Mouse (Mus musculus): ENCODE results near the gene Slc45a1. TPM values are rescaled to one million over a fixed set of nuclear protein-coding genes. Genes with fewer than 3 reads are reported as not detected.

Gene Slc45a1
- polyA plus RNA-seq, 1 experiment from 2014 or later, result 10.5 TPM

GRCm38 (mm10) chr4:150653072-150653599 lies 1.2 kb upstream of the Slc45a1 start:
- H3K4me1 ChIP-seq, result peaks cover 10% of the 10 kb centered on the region
- H3K36me3 ChIP-seq (ENCODE audit: poor library complexity, severe bottlenecking), result no peaks in the 10 kb centered on the region
- ATAC-seq, result no peak
- H3K27ac ChIP-seq, result no peak overlapping the region
- 36% methylated on average over 9 of the region's 11 CpGs for WGBS
- peaks cover 26% of the 10 kb centered on the region for H3K27me3 ChIP-seq
- no peak overlapping the region for H3K9ac ChIP-seq
- no peak overlapping the region for H3K4me3 ChIP-seq
- H3K9me3 ChIP-seq (replicated peaks), result no peaks in the 10 kb centered on the region
- H3K4me2 ChIP-seq, result no peak overlapping the region

GRCm38 (mm10) chr4:150649327-150649726 lies 2.6 kb downstream of the Slc45a1 start:
- H3K9ac ChIP-seq, result no peak overlapping the region
- peaks cover 10% of the 10 kb centered on the region for H3K4me1 ChIP-seq
- 83% methylated on average over 5 of the region's 5 CpGs for WGBS
- peaks cover 17% of the 10 kb centered on the region for H3K27me3 ChIP-seq
- H3K9me3 ChIP-seq (replicated peaks), result no peaks in the 10 kb centered on the region
- no peak overlapping the region for H3K4me3 ChIP-seq
- H3K36me3 ChIP-seq (ENCODE audit: poor library complexity, severe bottlenecking), result no peaks in the 10 kb centered on the region
- no peak overlapping the region for H3K4me2 ChIP-seq
- no peak for ATAC-seq
- H3K27ac ChIP-seq, result no peak overlapping the region

GRCm38 (mm10) chr4:150644299-150644698 lies 7.7 kb downstream of the Slc45a1 start:
- no peak overlapping the region for H3K27ac ChIP-seq
- H3K4me3 ChIP-seq, result no peak overlapping the region
- H3K36me3 ChIP-seq (ENCODE audit: poor library complexity, severe bottlenecking), result peaks cover 11% of the 10 kb centered on the region; the same call in 1 of the 2 replicates
- whole genome bisulfite sequencing, result 91% methylated on average over 9 of the region's 9 CpGs
- no peak overlapping the region for H3K4me2 ChIP-seq
- no peaks in the 10 kb centered on the region for H3K9me3 ChIP-seq (replicated peaks)
- H3K4me1 ChIP-seq, result no peaks in the 10 kb centered on the region
- no peak for ATAC-seq
- no peak overlapping the region for H3K9ac ChIP-seq
- H3K27me3 ChIP-seq, result no peaks in the 10 kb centered on the region

GRCm38 (mm10) chr4:150636635-150637034 lies 15.3 kb downstream of the Slc45a1 start:
- WGBS, result 82% methylated on average over 6 of the region's 6 CpGs
- Histone ChIP-seq H3K4me3 (no peak overlapping the region), H3K36me3 (ENCODE audit: poor library complexity, severe bottlenecking) (peaks cover 9% of the 10 kb centered on the region; the same call in 1 of the 2 replicates), H3K4me2 (no peak overlapping the region), H3K27me3 (no peaks in the 10 kb centered on the region), H3K9ac (no peak overlapping the region), H3K27ac (no peak overlapping the region), H3K9me3 (replicated peaks) (no peaks in the 10 kb centered on the region), H3K4me1 (no peaks in the 10 kb centered on the region)
- ATAC-seq, result no peak

GRCm38 (mm10) chr4:150635568-150635967 lies 16.4 kb downstream of the Slc45a1 start:
- H3K9me3 ChIP-seq (replicated peaks), result no peaks in the 10 kb centered on the region

GRCm38 (mm10) chr4:150629266-150629665 lies 22.7 kb downstream of the Slc45a1 start:
- ATAC-seq, result no peak
- no peak overlapping the region for H3K27ac ChIP-seq
- H3K4me3 ChIP-seq, result no peak overlapping the region
- no peak overlapping the region for H3K9ac ChIP-seq
- no peaks in the 10 kb centered on the region for H3K27me3 ChIP-seq
- no peaks in the 10 kb centered on the region for H3K9me3 ChIP-seq (replicated peaks)
- no peak overlapping the region for H3K4me2 ChIP-seq
- 81% methylated on average over 11 of the region's 11 CpGs for WGBS
- 0 out of 2 replicates have a peak, but pooled peaks cover 3% of the 10 kb centered on the region for H3K36me3 ChIP-seq (ENCODE audit: poor library complexity, severe bottlenecking)
- no peaks in the 10 kb centered on the region for H3K4me1 ChIP-seq

More at GRCm38 (mm10) chr4:150635568-150635967, 16.4 kb downstream of the Slc45a1 start:
- Histone ChIP-seq H3K27ac (no peak overlapping the region), H3K27me3 (no peaks in the 10 kb centered on the region), H3K36me3 (ENCODE audit: poor library complexity, severe bottlenecking) (peaks cover 6% of the 10 kb centered on the region; the same call in 1 of the 2 replicates), H3K4me2 (no peak overlapping the region), H3K4me3 (no peak overlapping the region), H3K4me1 (no peaks in the 10 kb centered on the region), H3K9ac (no peak overlapping the region)
- ATAC-seq, result no peak
- WGBS, result 85% methylated on average over 10 of the region's 10 CpGs

GRCm38 (mm10) chr4:150625951-150626732 lies 25.8 kb downstream of the Slc45a1 start:
- H3K9ac ChIP-seq, result no peak overlapping the region
- no peaks in the 10 kb centered on the region for H3K9me3 ChIP-seq (replicated peaks)
- H3K36me3 ChIP-seq (ENCODE audit: poor library complexity, severe bottlenecking), result peaks cover 24% of the 10 kb centered on the region
- 50% methylated on average over 6 of the region's 6 CpGs for WGBS
- no peak overlapping the region for H3K27ac ChIP-seq
- no peaks in the 10 kb centered on the region for H3K27me3 ChIP-seq
- H3K4me2 ChIP-seq, result no peak overlapping the region
- no peaks in the 10 kb centered on the region for H3K4me1 ChIP-seq
- H3K4me3 ChIP-seq, result no peak overlapping the region
- no peak for ATAC-seq

- Histone ChIP-seq H3K36me3 (ENCODE audit: poor library complexity, severe bottlenecking) (peaks cover 29% of the 10 kb centered on the region), H3K27ac (no peak overlapping the region), H3K9ac (no peak overlapping the region), H3K9me3 (replicated peaks) (no peaks in the 10 kb centered on the region), H3K4me1 (no peaks in the 10 kb centered on the region), H3K27me3 (no peaks in the 10 kb centered on the region), H3K4me2 (no peak overlapping the region), H3K4me3 (no peak overlapping the region)
- ATAC-seq, result no peak
- 63% methylated on average over 1 of the region's 1 CpGs for WGBS
Observed at GRCm38 (mm10) chr4:150625425-150625824, 26.5 kb downstream of the Slc45a1 start.

- Histone ChIP-seq H3K4me1 (no peaks in the 10 kb centered on the region), H3K9ac (no peak overlapping the region), H3K27me3 (no peaks in the 10 kb centered on the region), H3K36me3 (ENCODE audit: poor library complexity, severe bottlenecking) (peaks cover 32% of the 10 kb centered on the region), H3K27ac (no peak overlapping the region), H3K9me3 (replicated peaks) (no peaks in the 10 kb centered on the region), H3K4me2 (no peak overlapping the region), H3K4me3 (no peak overlapping the region)
- ATAC-seq, result no peak
- 79% methylated on average over 4 of the region's 4 CpGs for WGBS
Observed at GRCm38 (mm10) chr4:150624933-150625332, 27.0 kb downstream of the Slc45a1 start.

- ATAC-seq, result no peak
- H3K4me1 ChIP-seq, result no peaks in the 10 kb centered on the region
- H3K9me3 ChIP-seq (replicated peaks), result no peaks in the 10 kb centered on the region
- no peak overlapping the region for H3K27ac ChIP-seq
- no peak overlapping the region for H3K4me2 ChIP-seq
- WGBS, result 71% methylated on average over 11 of the region's 11 CpGs
- H3K27me3 ChIP-seq, result no peaks in the 10 kb centered on the region
- no peak overlapping the region for H3K9ac ChIP-seq
- H3K36me3 ChIP-seq (ENCODE audit: poor library complexity, severe bottlenecking), result peaks cover 36% of the 10 kb centered on the region
- H3K4me3 ChIP-seq, result no peak overlapping the region
Observed at GRCm38 (mm10) chr4:150624214-150624823, 27.7 kb downstream of the Slc45a1 start.

GRCm38 (mm10) chr4:150622641-150623040 lies 29.3 kb downstream of the Slc45a1 start:
- WGBS, result 89% methylated on average over 13 of the region's 13 CpGs
- no peak for ATAC-seq
- Histone ChIP-seq H3K27ac (no peak overlapping the region), H3K4me1 (no peaks in the 10 kb centered on the region), H3K4me2 (no peak overlapping the region), H3K9me3 (replicated peaks) (no peaks in the 10 kb centered on the region), H3K4me3 (no peak overlapping the region), H3K27me3 (no peaks in the 10 kb centered on the region), H3K36me3 (ENCODE audit: poor library complexity, severe bottlenecking) (peaks cover 53% of the 10 kb centered on the region), H3K9ac (no peak overlapping the region)

GRCm38 (mm10) chr4:150619011-150619410 lies 33.0 kb downstream of the Slc45a1 start:
- H3K4me1 ChIP-seq, result no peaks in the 10 kb centered on the region; the same call in 1 of the 2 replicates
- H3K36me3 ChIP-seq (ENCODE audit: poor library complexity, severe bottlenecking), result peaks cover 89% of the 10 kb centered on the region
- WGBS, result 86% methylated on average over 7 of the region's 7 CpGs
- H3K27me3 ChIP-seq, result no peaks in the 10 kb centered on the region
- ATAC-seq, result no peak
- no peak overlapping the region for H3K4me2 ChIP-seq
- H3K9me3 ChIP-seq (replicated peaks), result no peaks in the 10 kb centered on the region
- H3K27ac ChIP-seq, result no peak overlapping the region
- H3K4me3 ChIP-seq, result no peak overlapping the region
- no peak overlapping the region for H3K9ac ChIP-seq

All from forebrain, embryonic 13.5 days (tissue).